Mouse (Mus musculus): Measurements from ENCODE around the gene Crlf3.

- TF ChIP-seq CTCF (IDR thresholded peaks at IDR 0.05; ENCODE audit: control insufficient read depth, insufficient read depth, insufficient replicate concordance, low read depth, low read length) (no peak), POLR2A (IDR thresholded peaks at IDR 0.05; ENCODE audit: control insufficient read depth, low read depth, low read length) (no peak)
Measured at GRCm38 (mm10) chr11:80053171-80053570, 27.6 kb downstream of the Crlf3 start.

Data from testis, adult 2 months (tissue).